Mouse (Mus musculus): ENCODE results near the gene Sh2d6. TPM values are rescaled to one million over a fixed set of nuclear protein-coding genes. Genes with fewer than 3 reads are reported as not detected.

The Sh2d6 gene
- polyA plus RNA-seq, 1 experiment from 2014 or later, result 1.5 TPM

- Histone ChIP-seq H3K4me2 (replicated peaks) (no peak overlapping the region), H3K27ac (no peak overlapping the region), H3K36me3 (no peaks in the 10 kb centered on the region), H3K4me3 (replicated peaks) (no peak overlapping the region), H3K9me3 (no peaks in the 10 kb centered on the region), H3K9ac (replicated peaks) (no peak overlapping the region), H3K4me1 (replicated peaks) (no peaks in the 10 kb centered on the region), H3K27me3 (no peaks in the 10 kb centered on the region)
- WGBS, result 70% methylated on average over 14 of the region's 14 CpGs
- ATAC-seq, result no peak
Observed at GRCm38 (mm10) chr6:72473264-72474041, 48.1 kb downstream of the Sh2d6 start.

GRCm38 (mm10) chr6:72466171-72466570 is 55.3 kb downstream of the Sh2d6 start:
- 88% methylated on average over 4 of the region's 4 CpGs for WGBS
- Histone ChIP-seq H3K27me3 (no peaks in the 10 kb centered on the region), H3K4me2 (replicated peaks) (no peak overlapping the region), H3K4me1 (replicated peaks) (no peaks in the 10 kb centered on the region), H3K4me3 (replicated peaks) (no peak overlapping the region), H3K36me3 (no peaks in the 10 kb centered on the region), H3K9me3 (no peaks in the 10 kb centered on the region), H3K9ac (replicated peaks) (no peak overlapping the region), H3K27ac (no peak overlapping the region)
- no peak for ATAC-seq

GRCm38 (mm10) chr6:72465361-72466157 is 55.9 kb downstream of the Sh2d6 start:
- Histone ChIP-seq H3K27me3 (no peaks in the 10 kb centered on the region), H3K9me3 (no peaks in the 10 kb centered on the region), H3K4me3 (replicated peaks) (no peak overlapping the region), H3K4me1 (replicated peaks) (no peaks in the 10 kb centered on the region), H3K9ac (replicated peaks) (no peak overlapping the region), H3K4me2 (replicated peaks) (no peak overlapping the region), H3K36me3 (no peaks in the 10 kb centered on the region), H3K27ac (no peak overlapping the region)
- no peak for ATAC-seq
- WGBS, result 83% methylated on average over 8 of the region's 8 CpGs

Other genes with a start within 250 kb of the Sh2d6 start
- gene Sftpb, start 217.1 kb downstream of the Sh2d6 start, polyA plus RNA-seq (2015; fragmentation: Nextera tagmentation; extraction: Ambion mirVana), result not detected in 2 replicates
- 51.5 and 53.4 TPM in 2 replicates for gene Usp39, start 176.5 kb downstream of the Sh2d6 start, polyA plus RNA-seq (2015; fragmentation: Nextera tagmentation; extraction: Ambion mirVana)
- 21.7 and 23.9 TPM in 2 replicates for gene 0610030E20Rik, start 174.4 kb downstream of the Sh2d6 start, polyA plus RNA-seq (2015; fragmentation: Nextera tagmentation; extraction: Ambion mirVana)
- 10.3 and 11.5 TPM in 2 replicates for gene Tmem150a, start 166.3 kb downstream of the Sh2d6 start, polyA plus RNA-seq (2015; fragmentation: Nextera tagmentation; extraction: Ambion mirVana)
- gene Rnf181, start 154.8 kb downstream of the Sh2d6 start, polyA plus RNA-seq (2015; fragmentation: Nextera tagmentation; extraction: Ambion mirVana), result 127 and 132 TPM in 2 replicates
- gene Vamp5, start 141.2 kb downstream of the Sh2d6 start, polyA plus RNA-seq (2015; fragmentation: Nextera tagmentation; extraction: Ambion mirVana), result 14.5 and 15.9 TPM in 2 replicates
- gene Vamp8, start 131.0 kb downstream of the Sh2d6 start, polyA plus RNA-seq (2015; fragmentation: Nextera tagmentation; extraction: Ambion mirVana), result 21.7 and 21.9 TPM in 2 replicates
- 14.4 and 18.7 TPM in 2 replicates for gene Ggcx, start 107.4 kb downstream of the Sh2d6 start, polyA plus RNA-seq (2015; fragmentation: Nextera tagmentation; extraction: Ambion mirVana)
- 439 and 454 TPM in 2 replicates for gene Mat2a, start 82.1 kb downstream of the Sh2d6 start, polyA plus RNA-seq (2015; fragmentation: Nextera tagmentation; extraction: Ambion mirVana)
- 5.3 and 5.7 TPM in 2 replicates for gene Capg, start 22.7 kb upstream of the Sh2d6 start, polyA plus RNA-seq (2015; fragmentation: Nextera tagmentation; extraction: Ambion mirVana)
- 15.7 and 16.5 TPM in 2 replicates for gene Elmod3, start 76.7 kb upstream of the Sh2d6 start, polyA plus RNA-seq (2015; fragmentation: Nextera tagmentation; extraction: Ambion mirVana)
- 5.0 and 6.2 TPM in 2 replicates for gene Retsat, start 76.8 kb upstream of the Sh2d6 start, polyA plus RNA-seq (2015; fragmentation: Nextera tagmentation; extraction: Ambion mirVana)
- 39.6 and 41.2 TPM in 2 replicates for gene Tgoln1, start 95.3 kb upstream of the Sh2d6 start, polyA plus RNA-seq (2015; fragmentation: Nextera tagmentation; extraction: Ambion mirVana)

All from midbrain, embryonic 13.5 days (tissue).